Mouse (Mus musculus) A20 (cell line): ENCODE measurements around the gene Mafk.
A peak's percentile ranks its signal among the peaks of the same experiment; 100 is the strongest.

ENCODE experiments used
- DNase-seq: peaks from one replicate; pipeline ENCODE4 v3.0.0-alpha.2; 2011; ENCODE audit warnings: low read depth, low spot score

The Mafk gene

GRCm38 (mm10) chr5:139817292-139817691, 26.0 kb downstream of the Mafk start:
- DNase-seq: peak; percentile 45

- no peak for DNase-seq
Observed at GRCm38 (mm10) chr5:139818056-139818455, 26.7 kb downstream of the Mafk start.

GRCm38 (mm10) chr5:139818801-139819200, 27.5 kb downstream of the Mafk start:
- peak; percentile 46 for DNase-seq

GRCm38 (mm10) chr5:139819538-139820181, 28.3 kb downstream of the Mafk start, which contains the start of gene Tmem184a:
TSS of gene Tmem184a (minus strand) at chr5:139819917.
- DNase-seq: no peak

GRCm38 (mm10) chr5:139821466-139822459, 30.4 kb downstream of the Mafk start:
- no peak for DNase-seq

- no peak for DNase-seq
Observed at GRCm38 (mm10) chr5:139824531-139824930, 33.2 kb downstream of the Mafk start.

- DNase-seq: no peak
Observed at GRCm38 (mm10) chr5:139825947-139826346, 34.6 kb downstream of the Mafk start.

- DNase-seq: peak; percentile 93
Observed at GRCm38 (mm10) chr5:139826357-139827055, 35.2 kb downstream of the Mafk start, which contains the start of the genes Gm26938 and Psmg3. TSS of gene Gm26938 (minus strand) at chr5:139826407. TSS of gene Psmg3 (minus strand) at chr5:139826885.

GRCm38 (mm10) chr5:139827593-139827992, 36.3 kb downstream of the Mafk start:
- peak; percentile 57 for DNase-seq

GRCm38 (mm10) chr5:139829384-139829783, 38.1 kb downstream of the Mafk start:
- no peak for DNase-seq

- DNase-seq: peak; percentile 88
Observed at GRCm38 (mm10) chr5:139830734-139831133, 39.4 kb downstream of the Mafk start.

GRCm38 (mm10) chr5:139832125-139832524, 40.8 kb downstream of the Mafk start:
- DNase-seq: peak; percentile 35

- DNase-seq: no peak
Observed at GRCm38 (mm10) chr5:139835706-139836105, 44.4 kb downstream of the Mafk start.

GRCm38 (mm10) chr5:139838476-139838892, 47.2 kb downstream of the Mafk start:
- DNase-seq: peak; percentile 54

GRCm38 (mm10) chr5:139839142-139839541, 47.8 kb downstream of the Mafk start:
- DNase-seq: no peak

- DNase-seq: no peak
Observed at GRCm38 (mm10) chr5:139849626-139850320, 58.5 kb downstream of the Mafk start.
